Mouse (Mus musculus): ENCODE results near the gene Myo1a.

GRCm38 (mm10) chr10:127721671-127722418, 16.9 kb downstream of the Myo1a start:
- no peak for TF ChIP-seq CHD2 (IDR thresholded peaks at IDR 0.05; ENCODE audit: low read depth, low read length)
- no peak for TF ChIP-seq HCFC1 (IDR thresholded peaks at IDR 0.05; ENCODE audit: borderline replicate concordance, insufficient read depth, low read length)
- TF ChIP-seq ZC3H11A (IDR thresholded peaks at IDR 0.05; ENCODE audit: borderline replicate concordance, low read depth, low read length): no peak
- TF ChIP-seq MAFK (IDR thresholded peaks at IDR 0.05; ENCODE audit: insufficient read depth, low read depth, low read length): no peak

All from ES-E14 (cell line).